Mouse (Mus musculus): Measurements from ENCODE around the gene Kcnab1.

DNA sequence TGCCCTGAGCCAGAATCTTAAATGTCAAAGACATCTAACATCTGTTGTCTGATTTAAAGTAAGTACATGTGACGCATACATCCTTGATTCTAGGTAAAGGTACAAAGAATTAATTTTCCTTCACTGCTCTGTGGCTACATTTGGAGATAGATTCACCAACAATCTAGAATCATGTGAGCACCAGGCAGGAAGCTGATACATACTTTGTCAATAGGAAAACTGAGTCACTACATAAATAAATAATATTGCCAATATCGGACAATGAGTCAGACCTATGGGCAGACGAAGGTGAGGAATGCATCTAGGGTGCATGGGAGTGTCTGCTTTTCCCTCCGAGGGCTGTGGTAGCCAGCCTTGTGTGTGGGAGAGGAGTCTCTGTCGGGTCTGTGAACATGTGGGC lies 25.7 kb downstream of the Kcnab1 start:
- TF ChIP-seq POLR2A (IDR thresholded peaks at IDR 0.05; ENCODE audit: insufficient read depth, low read depth, low read length) (no peak), EP300 (IDR thresholded peaks at IDR 0.05; ENCODE audit: insufficient read depth, low read depth, low read length) (no peak), CTCF (IDR thresholded peaks at IDR 0.05) (no peak)

All from heart, adult 2 months (tissue).